In genomic region chr5:74739435-74739834, GRCm38 (mm10) we compare ENCODE assay signal across 15 mouse cellular contexts. TPM values are rescaled to one million over a fixed set of nuclear protein-coding genes. Genes with fewer than 3 reads are reported as not detected.
DNase-seq lines count a peak whose midpoint lies in the region; ATAC-seq and TF ChIP-seq lines count a peak whose summit lies in the region.
"Had no signal": no experiment of that assay in that cellular context is flagged by ENCODE, and none has a peak within 500 bp of the region (broad histone marks: within the 10 kb centered on the region; RNA-seq: fewer than 3 reads in every experiment).

No protein-coding gene starts in this region.

- no peaks in the 10 kb centered on the region; the same call in 1 of the 2 replicates for H3K4me1 ChIP-seq in hindbrain, postnatal 0 days (ENCODE audit: insufficient read depth, low read length)
- 0 out of 2 replicates have a peak, but pooled peaks cover 3% of the 10 kb centered on the region for H3K4me1 ChIP-seq in hindbrain, embryonic 12.5 days
- H3K4me1 ChIP-seq in midbrain, embryonic 16.5 days (ENCODE audit: control insufficient read depth, insufficient read depth, low read length): no peaks in the 10 kb centered on the region; the same call in 1 of the 2 replicates
- peaks cover 8% of the 10 kb centered on the region; the same call in 1 of the 2 replicates for H3K4me1 ChIP-seq in midbrain, embryonic 10.5 days
- peaks cover 28% of the 10 kb centered on the region for H3K4me1 ChIP-seq in embryonic facial prominence, embryonic 13.5 days

- TF ChIP-seq CTCF in hindbrain, postnatal 0 days (IDR thresholded peaks at IDR 0.05; ENCODE audit: low read depth): no peak

- 0 out of 2 replicates have a peak overlapping the region, but pooled peaks have one; percentile 2 for H3K4me2 ChIP-seq in hindbrain, postnatal 0 days (ENCODE audit: low read depth, low read length)
- H3K4me2 ChIP-seq in hindbrain, embryonic 12.5 days (replicated peaks): no peak overlapping the region
- H3K4me2 ChIP-seq in midbrain, embryonic 16.5 days (ENCODE audit: low read length): no peak overlapping the region
- peak overlapping the region; percentile 12; the same call in 1 of the 2 replicates for H3K4me2 ChIP-seq in embryonic facial prominence, embryonic 13.5 days
- H3K4me2 ChIP-seq: hindbrain, embryonic 15.5 days had no signal

- H3K27ac ChIP-seq in hindbrain, postnatal 0 days: no peak overlapping the region
- no peak overlapping the region for H3K27ac ChIP-seq in hindbrain, embryonic 12.5 days
- no peak overlapping the region for H3K27ac ChIP-seq in midbrain, embryonic 16.5 days (ENCODE audit: low read length)
- no peak overlapping the region for H3K27ac ChIP-seq in midbrain, embryonic 10.5 days (replicated peaks)
- H3K27ac ChIP-seq in embryonic facial prominence, embryonic 13.5 days: peak overlapping the region; percentile 13; the same call in 1 of the 2 replicates
- H3K27ac ChIP-seq: hindbrain, embryonic 15.5 days; macrophage had no signal

- H3K4me3 ChIP-seq in hindbrain, postnatal 0 days (ENCODE audit: low read length): no peak overlapping the region
- H3K4me3 ChIP-seq in hindbrain, embryonic 12.5 days: no peak overlapping the region
- H3K4me3 ChIP-seq in midbrain, embryonic 16.5 days (ENCODE audit: low read depth, low read length): no peak overlapping the region
- no peak overlapping the region for H3K4me3 ChIP-seq in midbrain, embryonic 10.5 days
- no peak overlapping the region for H3K4me3 ChIP-seq in embryonic facial prominence, embryonic 13.5 days
- H3K4me3 ChIP-seq: hindbrain, embryonic 15.5 days had no signal

- peak; percentile 10 for DNase-seq in hindbrain, postnatal 0 days (ENCODE audit: low spot score)
- no peak for DNase-seq in midbrain, embryonic 10.5 days (ENCODE audit: low spot score)
- DNase-seq in skeletal muscle tissue, adult 2 months (ENCODE audit: low read depth, low spot score): peak; percentile 26
- no peak for DNase-seq in urinary bladder, postnatal 25 days (ENCODE audit: low spot score)
- DNase-seq in heart, postnatal 36 days: no peak
- DNase-seq: cerebellum, adult 11 months; liver, postnatal 0 days; right cerebral cortex, adult 18-20 months; thymus, adult 2 months had no signal

- H3K27me3 ChIP-seq in hindbrain, postnatal 0 days (ENCODE audit: insufficient read depth, low read length): no peaks in the 10 kb centered on the region
- no peaks in the 10 kb centered on the region for H3K27me3 ChIP-seq in hindbrain, embryonic 12.5 days
- H3K27me3 ChIP-seq in midbrain, embryonic 16.5 days (ENCODE audit: control insufficient read depth, insufficient read depth, low read depth, low read length): no peaks in the 10 kb centered on the region
- H3K27me3 ChIP-seq in midbrain, embryonic 10.5 days (ENCODE audit: low read depth, poor library complexity, severe bottlenecking): no peaks in the 10 kb centered on the region
- H3K27me3 ChIP-seq in embryonic facial prominence, embryonic 13.5 days: no peaks in the 10 kb centered on the region
- H3K27me3 ChIP-seq: hindbrain, embryonic 15.5 days had no signal

- H3K9me3 ChIP-seq in hindbrain, postnatal 0 days (ENCODE audit: low read length): no peaks in the 10 kb centered on the region
- H3K9me3 ChIP-seq in hindbrain, embryonic 12.5 days (replicated peaks): no peaks in the 10 kb centered on the region
- H3K9me3 ChIP-seq in midbrain, embryonic 16.5 days (replicated peaks; ENCODE audit: control insufficient read depth, low read length, poor library complexity, severe bottlenecking): no peaks in the 10 kb centered on the region
- no peaks in the 10 kb centered on the region for H3K9me3 ChIP-seq in midbrain, embryonic 10.5 days (replicated peaks)
- no peaks in the 10 kb centered on the region for H3K9me3 ChIP-seq in embryonic facial prominence, embryonic 13.5 days
- H3K9me3 ChIP-seq: hindbrain, embryonic 15.5 days had no signal

- H3K36me3 ChIP-seq in hindbrain, postnatal 0 days (ENCODE audit: insufficient read depth, low read length): no peaks in the 10 kb centered on the region
- H3K36me3 ChIP-seq in hindbrain, embryonic 12.5 days: no peaks in the 10 kb centered on the region
- H3K36me3 ChIP-seq in midbrain, embryonic 16.5 days (ENCODE audit: control insufficient read depth, insufficient read depth, low read length): no peaks in the 10 kb centered on the region
- H3K36me3 ChIP-seq in midbrain, embryonic 10.5 days: no peaks in the 10 kb centered on the region
- no peaks in the 10 kb centered on the region for H3K36me3 ChIP-seq in embryonic facial prominence, embryonic 13.5 days
- H3K36me3 ChIP-seq: hindbrain, embryonic 15.5 days had no signal

- no peak for ATAC-seq in hindbrain, postnatal 0 days
- no peak for ATAC-seq in hindbrain, embryonic 12.5 days (ENCODE audit: low FRiP score)
- ATAC-seq in midbrain, embryonic 16.5 days: peak; percentile 39; the same call in 1 of the 2 replicates
- no peak for ATAC-seq in embryonic facial prominence, embryonic 13.5 days (ENCODE audit: insufficient number of reproducible peaks, insufficient read depth, low FRiP score, low TSS enrichment, low read depth)
- ATAC-seq: forebrain, embryonic 14.5 days; liver, postnatal 0 days had no signal

- 51% methylated on average over 12 of the region's 12 CpGs for WGBS in hindbrain, postnatal 0 days
- WGBS in hindbrain, embryonic 12.5 days: 69% methylated on average over 12 of the region's 12 CpGs
- 55% methylated on average over 12 of the region's 12 CpGs for WGBS in midbrain, embryonic 16.5 days
- 82% methylated on average over 12 of the region's 12 CpGs for WGBS in midbrain, embryonic 10.5 days
- WGBS in embryonic facial prominence, embryonic 13.5 days: 14% methylated on average over 12 of the region's 12 CpGs

- no peak overlapping the region for H3K9ac ChIP-seq in hindbrain, postnatal 0 days (replicated peaks; ENCODE audit: low read length)
- H3K9ac ChIP-seq in hindbrain, embryonic 12.5 days: no peak overlapping the region
- H3K9ac ChIP-seq in midbrain, embryonic 16.5 days (ENCODE audit: low read depth, low read length): no peak overlapping the region
- no peak overlapping the region for H3K9ac ChIP-seq in embryonic facial prominence, embryonic 13.5 days
- H3K9ac ChIP-seq: hindbrain, embryonic 15.5 days; liver, postnatal 0 days had no signal

- intact Hi-C loops in heart, postnatal 36 days (cut with DNase I): no loop called here

RNA-seq across cellular contexts. Expression of gene Lnx1, which starts 36.7 kb away (rescaled TPM):
- 32.0 and 35.5 TPM in 2 replicates for total RNA-seq in hindbrain, postnatal 0 days (2014; rRNA removed)
- 17.8 and 19.1 TPM in 2 replicates for polyA plus RNA-seq in hindbrain, postnatal 0 days (2015; fragmentation: Nextera tagmentation; extraction: Ambion mirVana)
- 0.68 and 0.96 TPM in 2 replicates for polyA plus RNA-seq in hindbrain, embryonic 12.5 days (2016; fragmentation: Nextera tagmentation; extraction: Ambion mirVana)
- 16.9 and 22.7 TPM in 2 replicates for polyA plus RNA-seq in midbrain, embryonic 16.5 days (2015; fragmentation: Nextera tagmentation; extraction: Ambion mirVana)
- polyA plus RNA-seq in midbrain, embryonic 10.5 days (2016; fragmentation: Nextera tagmentation; extraction: Ambion mirVana): 0.46 and 0.58 TPM in 2 replicates
- polyA plus RNA-seq in embryonic facial prominence, embryonic 13.5 days (2015; fragmentation: Nextera tagmentation; extraction: Ambion mirVana): 2.0 and 3.6 TPM in 2 replicates
- 10 to 100 TPM in 1 of 2 experiments, 1 to 10 TPM in 1; 8.2 to 10.1 TPM for total RNA-seq in heart, postnatal 36 days (2021)
- polyA plus RNA-seq: macrophage had no signal

Comparison
In these comparisons a context has a peak if more than half of its experiments do, and no peak if none do; other contexts are left out.
1. H3K4me2 ChIP-seq: peak in hindbrain, postnatal 0 days (single experiment) and embryonic facial prominence, embryonic 13.5 days (single experiment); none in hindbrain, embryonic 12.5 days (single experiment) and midbrain, embryonic 16.5 days (single experiment).
2. DNase-seq: peak in hindbrain, postnatal 0 days (single experiment) and skeletal muscle tissue, adult 2 months (single experiment); none in midbrain, embryonic 10.5 days (single experiment), urinary bladder, postnatal 25 days (single experiment) and heart, postnatal 36 days (0 of 2).